Mouse (Mus musculus) ES-Bruce4 (cell line): ENCODE measurements around the gene Enpp6.

Source experiments
- CTCF ChIP-seq: IDR thresholded peaks from one replicate; pipeline ENCODE4 v1.8.1; 2011; ENCODE audit warnings: low read depth, low read length
- EP300 ChIP-seq: IDR thresholded peaks from 2 replicates; pipeline ENCODE4 v1.6.1; 2011; ENCODE audit warnings: low read depth, low read length; ENCODE audit not compliant: insufficient read depth

- no peak for TF ChIP-seq CTCF
- TF ChIP-seq EP300, result no peak
Observed at GRCm38 (mm10) chr8:46977376-46977775, 9.3 kb upstream of the Enpp6 start.
